Mouse (Mus musculus) bone marrow, adult 2 months (tissue): Measurements from ENCODE around the gene Kcna10.

Source experiments
- CTCF ChIP-seq: fragments of 200-500 bp; IDR thresholded peaks from 2 replicates; pipeline ENCODE4 v1.5.1; 2011; ENCODE audit warnings: low read length, control low read depth; ENCODE audit not compliant: control insufficient read depth, insufficient read depth
- POLR2A ChIP-seq: fragments of 200-500 bp; IDR thresholded peaks from 2 replicates; pipeline ENCODE4 v1.6.1; 2011; ENCODE audit warnings: low read depth, mild to moderate bottlenecking, control low read depth, low read length, borderline replicate concordance; ENCODE audit not compliant: control insufficient read depth

DNA sequence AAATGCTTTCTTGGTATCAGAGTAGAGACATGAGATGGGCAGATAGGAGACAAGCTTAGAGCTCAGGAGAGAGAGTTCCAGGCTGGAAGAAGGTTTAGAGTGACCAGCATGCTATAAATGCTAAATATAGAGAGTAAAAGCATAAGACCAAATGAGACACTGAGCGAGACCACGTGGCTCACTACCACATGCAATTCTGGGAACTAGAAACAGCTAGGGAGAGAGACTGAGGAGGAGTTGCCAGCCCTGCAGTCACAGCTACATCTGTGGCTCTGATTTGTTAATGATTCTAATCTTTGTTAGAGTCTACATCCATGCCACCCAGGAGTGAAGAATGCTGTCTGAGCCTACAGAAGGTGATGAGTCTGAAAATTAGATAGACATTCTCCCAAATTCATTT is 13.3 kb upstream of the Kcna10 start:
- TF ChIP-seq POLR2A, result no peak
- TF ChIP-seq CTCF, result no peak
